ENCODE assay signal across 12 mouse cellular contexts in genomic region chr1:157801151-157801550, GRCm38 (mm10).
"Had no signal": no experiment of that assay in that cellular context is flagged by ENCODE, and none has a peak within 500 bp of the region (broad histone marks: within the 10 kb centered on the region; RNA-seq: fewer than 3 reads in every experiment).

No protein-coding gene starts in this region.

- DNase-seq: left cerebral cortex, postnatal 4 days; liver; liver, embryonic 13.5 days; liver, postnatal 0 days; lung, adult 18-20 months; lung, adult 2 months; lung, embryonic 14.5 days; lung, postnatal 10 days; lung, postnatal 14 days; lung, postnatal 36 days; lung, postnatal 4 days; midbrain, embryonic 14.5 days had no signal
